Mouse (Mus musculus) liver, embryonic 16.5 days (tissue): ENCODE data around the gene Olfr444. TPM values are rescaled to one million over a fixed set of nuclear protein-coding genes. Genes with fewer than 3 reads are reported as not detected.

Experiments
- ATAC-seq: fragments of 200-750 bp; cut with Nextera tagmentation; 2 replicates; pipeline ENCODE4 v1.8.0; 2017; ENCODE audit warnings: low read depth, mild to moderate bottlenecking, moderate number of reproducible peaks, moderate library complexity
- H3K27ac ChIP-seq: fragments of 300-500 bp; sonication (generic); 2 replicates; pipeline ENCODE4 v1.5.1; 2014; ENCODE audit warnings: mild to moderate bottlenecking, low read length
- H3K27me3 ChIP-seq: fragments of 300-500 bp; sonication (generic); 2 replicates; pipeline ENCODE4 v1.6.1; 2014; ENCODE audit warnings: low read depth, low read length, mixed read lengths; ENCODE audit not compliant: control insufficient read depth, insufficient read depth
- H3K36me3 ChIP-seq: fragments of 300-500 bp; sonication (generic); 2 replicates; pipeline ENCODE4 v1.6.1; 2014; ENCODE audit warnings: mild to moderate bottlenecking; ENCODE audit not compliant: control insufficient read depth, insufficient read depth
- H3K4me1 ChIP-seq: fragments of 300-500 bp; sonication (generic); 2 replicates; pipeline ENCODE4 v1.6.1; 2014; ENCODE audit warnings: low read depth, low read length, mixed read lengths; ENCODE audit not compliant: control insufficient read depth
- H3K4me2 ChIP-seq: fragments of 300-500 bp; sonication (generic); 2 replicates; pipeline ENCODE4 v1.6.1; 2014; ENCODE audit warnings: low read depth, low read length, mixed read lengths
- H3K4me3 ChIP-seq: fragments of 300-500 bp; sonication (generic); 2 replicates; pipeline ENCODE4 v1.5.1; 2014; ENCODE audit warnings: low read depth, mild to moderate bottlenecking, low read length
- H3K9ac ChIP-seq: fragments of 300-500 bp; sonication (generic); 2 replicates; pipeline ENCODE4 v1.6.1; 2014; ENCODE audit warnings: low read depth, low read length
- H3K9me3 ChIP-seq: fragments of 300-500 bp; sonication (generic); replicated peaks from 2 replicates; pipeline ENCODE4 v1.6.1; 2016; ENCODE audit warnings: low read length; ENCODE audit not compliant: control insufficient read depth
- WGBS: fragments of 180-500 bp; shearing (Covaris S2); extraction: QIAGEN DNeasy Blood & Tissue Kit; methylation state at CpG from one replicate; pipeline ENCODE4 v1.1.7; 2014; ENCODE audit not compliant: insufficient replicate concordance; 5-methylcytosine and 5-hydroxymethylcytosine counted together
- polyA plus RNA-seq: library from polyadenylated mRNA; unstranded; fragments of >200 nt; fragmentation: Nextera tagmentation; extraction: Ambion mirVana; gene quantifications from 2 replicates; pipeline ENCODE4 v1.2.1, GENCODE M21; 2015

The Olfr444 gene
- polyA plus RNA-seq = not detected in 2 replicates

GRCm38 (mm10) chr6:42948767-42949166 is at the start of gene Olfr444:
Gene Olfr444, plus strand, starts transcription at chr6:42949067.
- 47% methylated on average over 1 of the region's 1 CpGs for WGBS

GRCm38 (mm10) chr6:42900345-42900744 is 48.5 kb upstream of the Olfr444 start:
- ATAC-seq = no peak
- Histone ChIP-seq H3K27ac (no peak overlapping the region), H3K27me3 (no peaks in the 10 kb centered on the region), H3K4me1 (no peaks in the 10 kb centered on the region), H3K9me3 (no peaks in the 10 kb centered on the region), H3K4me3 (no peak overlapping the region), H3K36me3 (no peaks in the 10 kb centered on the region), H3K9ac (no peak overlapping the region), H3K4me2 (no peak overlapping the region)
- 0% methylated on average over 1 of the region's 1 CpGs for WGBS

More at GRCm38 (mm10) chr6:42948767-42949166, at the start of gene Olfr444:
- H3K4me2 ChIP-seq = no peak within 1 kb of the TSS
- no peaks in the 10 kb centered on the region for H3K9me3 ChIP-seq
- no peak within 1 kb of the TSS for H3K4me3 ChIP-seq
- H3K27ac ChIP-seq = no peak within 1 kb of the TSS
- no peaks in the 10 kb centered on the region for H3K27me3 ChIP-seq
- no peak within 1 kb of the TSS for H3K9ac ChIP-seq
- no peak for ATAC-seq
- no peaks in the 10 kb centered on the region for H3K4me1 ChIP-seq
- no peaks in the 10 kb centered on the region for H3K36me3 ChIP-seq

- no peak within 1 kb of the TSS for H3K4me2 ChIP-seq
- H3K27ac ChIP-seq = no peak within 1 kb of the TSS
- no peaks in the 10 kb centered on the region for H3K9me3 ChIP-seq
- H3K4me1 ChIP-seq = no peaks in the 10 kb centered on the region
- H3K27me3 ChIP-seq = no peaks in the 10 kb centered on the region
- no peak for ATAC-seq
- no peaks in the 10 kb centered on the region for H3K36me3 ChIP-seq
- H3K4me3 ChIP-seq = no peak within 1 kb of the TSS
- H3K9ac ChIP-seq = no peak within 1 kb of the TSS
Measured at GRCm38 (mm10) chr6:42908578-42908977, 40.3 kb upstream of the Olfr444 start, which contains the start of gene Olfr447. Gene Olfr447, plus strand, starts transcription at chr6:42908878.

GRCm38 (mm10) chr6:42921077-42921476 is 27.8 kb upstream of the Olfr444 start, which contains the start of gene Olfr446:
Gene Olfr446, plus strand, starts transcription at chr6:42921377.
- no peak within 1 kb of the TSS for H3K4me2 ChIP-seq
- no peaks in the 10 kb centered on the region for H3K27me3 ChIP-seq
- H3K9ac ChIP-seq = no peak within 1 kb of the TSS
- H3K27ac ChIP-seq = no peak within 1 kb of the TSS
- no peaks in the 10 kb centered on the region for H3K4me1 ChIP-seq
- no peak within 1 kb of the TSS for H3K4me3 ChIP-seq
- H3K36me3 ChIP-seq = no peaks in the 10 kb centered on the region
- H3K9me3 ChIP-seq = no peaks in the 10 kb centered on the region
- no peak for ATAC-seq
- 41% methylated on average over 2 of the region's 2 CpGs for WGBS

GRCm38 (mm10) chr6:42980377-42980776 is 31.5 kb downstream of the Olfr444 start:
- Histone ChIP-seq H3K4me2 (no peak overlapping the region), H3K27me3 (no peaks in the 10 kb centered on the region)

More at GRCm38 (mm10) chr6:42980377-42980776, 31.5 kb downstream of the Olfr444 start:
- H3K9ac ChIP-seq = no peak overlapping the region
- no peaks in the 10 kb centered on the region for H3K36me3 ChIP-seq
- no peaks in the 10 kb centered on the region for H3K4me1 ChIP-seq
- no peak for ATAC-seq
- H3K4me3 ChIP-seq = no peak overlapping the region
- no peak overlapping the region for H3K27ac ChIP-seq
- no peaks in the 10 kb centered on the region for H3K9me3 ChIP-seq

Other genes starting within 250 kb of the Olfr444 start
- gene Tcaf1, start 239.0 kb upstream of the Olfr444 start, polyA plus RNA-seq = 4.9 and 5.1 TPM in 2 replicates
- gene Olfr453, start 209.7 kb upstream of the Olfr444 start, polyA plus RNA-seq = not detected in 2 replicates
- gene Olfr38, start 192.7 kb upstream of the Olfr444 start, polyA plus RNA-seq = not detected in 2 replicates
- gene Olfr452, start 164.0 kb upstream of the Olfr444 start, polyA plus RNA-seq = not detected in 2 replicates
- not detected in 2 replicates for gene Olfr450, start 137.1 kb upstream of the Olfr444 start, polyA plus RNA-seq
- gene Olfr449, start 114.7 kb upstream of the Olfr444 start, polyA plus RNA-seq = not detected in 2 replicates
- not detected in 2 replicates for gene Olfr448, start 58.6 kb upstream of the Olfr444 start, polyA plus RNA-seq
- gene Olfr447, start 40.2 kb upstream of the Olfr444 start, polyA plus RNA-seq = not detected in 2 replicates
- not detected in 2 replicates for gene Olfr446, start 27.7 kb upstream of the Olfr444 start, polyA plus RNA-seq
- not detected in 2 replicates for gene Olfr441, start 157.3 kb downstream of the Olfr444 start, polyA plus RNA-seq
- not detected in 2 replicates for gene Olfr237-ps1, start 197.5 kb downstream of the Olfr444 start, polyA plus RNA-seq
- gene Olfr437, start 214.2 kb downstream of the Olfr444 start, polyA plus RNA-seq = not detected in 2 replicates
- not detected in 2 replicates for gene Olfr13, start 223.1 kb downstream of the Olfr444 start, polyA plus RNA-seq
- gene Olfr435, start 248.1 kb downstream of the Olfr444 start, polyA plus RNA-seq = not detected in 2 replicates